Mouse (Mus musculus): Measurements from ENCODE around the gene Naa11. TPM values are rescaled to one million over a fixed set of nuclear protein-coding genes. Genes with fewer than 3 reads are reported as not detected.

Naa11 gene
- polyA plus RNA-seq, 2 experiments = not detected

GRCm38 (mm10) chr5:97344144-97344543 is 48.0 kb downstream of the Naa11 start:
- DNase-seq (ENCODE audit: low read depth in 3 of 3, low spot score in 3 of 3) (no peak), ATAC-seq (ENCODE audit: insufficient read depth) (no peak)
- 72% methylated on average over 3 of the region's 3 CpGs for WGBS (ENCODE audit: insufficient replicate concordance)
- H3K9ac ChIP-seq (replicated peaks) = no peak overlapping the region
- no peaks in the 10 kb centered on the region for H3K27me3 ChIP-seq (ENCODE audit: control insufficient read depth, insufficient read depth, low read length)
- H3K27ac ChIP-seq = no peak overlapping the region
- H3K4me1 ChIP-seq (replicated peaks; ENCODE audit: control insufficient read depth in 2 of 2, insufficient read depth in 2 of 2, low read length in 1 of 2) = no peaks in the 10 kb centered on the region
- TF ChIP-seq EP300 (IDR thresholded peaks at IDR 0.05; ENCODE audit: low read depth) = no peak
- no peak for TF ChIP-seq CTCF (IDR thresholded peaks at IDR 0.05; ENCODE audit: low read depth)
- H3K36me3 ChIP-seq (replicated peaks; ENCODE audit: control insufficient read depth, insufficient read depth, low read depth) = no peaks in the 10 kb centered on the region
- no peaks in the 10 kb centered on the region for H3K9me3 ChIP-seq (ENCODE audit: control insufficient read depth, low read length)
- H3K4me3 ChIP-seq (ENCODE audit: insufficient read depth in 1 of 2, low read depth in 2 of 2, low read length in 2 of 2) = no peak overlapping the region
- H3K4me2 ChIP-seq (ENCODE audit: low read depth) = no peak overlapping the region

- H3K9me3 ChIP-seq (ENCODE audit: control insufficient read depth, low read length) = no peaks in the 10 kb centered on the region
- TF ChIP-seq CTCF (IDR thresholded peaks at IDR 0.05; ENCODE audit: low read depth) (no peak), EP300 (IDR thresholded peaks at IDR 0.05; ENCODE audit: low read depth) (no peak)
- H3K4me2 ChIP-seq (ENCODE audit: low read depth) = no peak overlapping the region
- no peaks in the 10 kb centered on the region for H3K36me3 ChIP-seq (replicated peaks; ENCODE audit: control insufficient read depth, insufficient read depth, low read depth)
- DNase-seq (ENCODE audit: low read depth in 3 of 3, low spot score in 3 of 3) (no peak), ATAC-seq (ENCODE audit: insufficient read depth) (no peak)
- H3K9ac ChIP-seq (replicated peaks) = no peak overlapping the region
- no peaks in the 10 kb centered on the region for H3K4me1 ChIP-seq (replicated peaks; ENCODE audit: control insufficient read depth in 2 of 2, insufficient read depth in 2 of 2, low read length in 1 of 2)
- no peaks in the 10 kb centered on the region for H3K27me3 ChIP-seq (ENCODE audit: control insufficient read depth, insufficient read depth, low read length)
- 42% methylated on average over 3 of the region's 3 CpGs for WGBS (ENCODE audit: insufficient replicate concordance)
- no peak overlapping the region for H3K4me3 ChIP-seq (ENCODE audit: insufficient read depth in 1 of 2, low read depth in 2 of 2, low read length in 2 of 2)
- H3K27ac ChIP-seq = no peak overlapping the region
These were observed 57.4 kb downstream of the Naa11 start for GRCm38 (mm10) chr5:97334794-97335193.

Other genes starting within 250 kb of the Naa11 start
- not detected in 2 replicates for gene Gk2, start 64.6 kb upstream of the Naa11 start, polyA plus RNA-seq (2012; rRNA removed)
- not detected in 2 replicates for gene Gk2, start 64.6 kb upstream of the Naa11 start, polyA plus RNA-seq (2014; fragmentation: Nextera tagmentation; extraction: Ambion mirVana)

Data from liver, embryonic 14.5 days (tissue).